Mouse (Mus musculus) adrenal gland, postnatal 25 days (tissue): ENCODE measurements around the gene Arid5b. TPM values are rescaled to one million over a fixed set of nuclear protein-coding genes. Genes with fewer than 3 reads are reported as not detected.
A peak's percentile ranks its signal among the peaks of the same experiment; 100 is the strongest.

Experiments
- DNase-seq: peaks from one replicate; pipeline ENCODE4 v3.0.0; 2021; ENCODE audit warnings: mixed read lengths
- total RNA-seq: library from RNA; stranded (reverse); gene quantifications from 2 replicates; pipeline ENCODE4 v1.2.3, GENCODE M21; 2021

Arid5b gene
- total RNA-seq, 1 experiment from 2014 or later = 37.2 TPM

DNA sequence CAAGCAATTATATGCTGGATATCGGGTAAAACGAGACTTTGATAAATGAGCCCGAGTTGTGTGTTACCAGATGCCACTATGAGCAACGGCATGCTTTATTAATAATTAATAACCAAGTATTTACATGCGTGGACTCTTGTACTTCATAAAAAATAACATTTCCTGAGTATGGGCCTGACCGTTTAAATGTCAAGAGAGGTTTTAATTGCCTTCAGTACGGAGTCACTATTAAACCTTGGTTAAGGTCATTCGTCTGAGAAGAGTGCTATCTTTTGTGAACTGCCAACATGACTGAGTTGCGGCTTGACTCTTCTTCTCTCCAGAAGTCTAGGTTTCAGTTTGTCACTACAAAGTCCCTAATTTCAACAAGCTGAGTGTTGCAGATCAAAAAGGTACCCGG, 8.8 kb downstream of the Arid5b start:
- no peak for DNase-seq

DNA sequence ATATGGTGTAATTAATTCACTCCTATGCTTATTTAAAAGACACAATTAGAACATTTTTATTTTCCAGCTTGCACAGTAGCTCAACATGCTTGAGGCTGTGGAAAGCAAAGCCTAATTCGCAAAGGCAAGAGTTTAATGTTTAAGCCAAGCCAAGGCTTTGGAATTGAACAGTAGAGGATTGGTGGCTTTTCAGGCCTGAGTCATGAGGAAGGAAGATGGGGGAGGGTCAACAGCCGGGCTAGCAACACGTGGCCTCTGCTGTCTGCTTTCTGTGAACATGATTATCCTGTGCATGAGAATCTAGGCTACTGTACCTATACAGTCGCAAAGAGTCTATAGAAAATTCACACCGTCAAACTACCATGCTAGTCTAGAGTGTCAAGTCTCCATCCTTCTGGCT, 9.9 kb downstream of the Arid5b start:
- no peak for DNase-seq

DNA sequence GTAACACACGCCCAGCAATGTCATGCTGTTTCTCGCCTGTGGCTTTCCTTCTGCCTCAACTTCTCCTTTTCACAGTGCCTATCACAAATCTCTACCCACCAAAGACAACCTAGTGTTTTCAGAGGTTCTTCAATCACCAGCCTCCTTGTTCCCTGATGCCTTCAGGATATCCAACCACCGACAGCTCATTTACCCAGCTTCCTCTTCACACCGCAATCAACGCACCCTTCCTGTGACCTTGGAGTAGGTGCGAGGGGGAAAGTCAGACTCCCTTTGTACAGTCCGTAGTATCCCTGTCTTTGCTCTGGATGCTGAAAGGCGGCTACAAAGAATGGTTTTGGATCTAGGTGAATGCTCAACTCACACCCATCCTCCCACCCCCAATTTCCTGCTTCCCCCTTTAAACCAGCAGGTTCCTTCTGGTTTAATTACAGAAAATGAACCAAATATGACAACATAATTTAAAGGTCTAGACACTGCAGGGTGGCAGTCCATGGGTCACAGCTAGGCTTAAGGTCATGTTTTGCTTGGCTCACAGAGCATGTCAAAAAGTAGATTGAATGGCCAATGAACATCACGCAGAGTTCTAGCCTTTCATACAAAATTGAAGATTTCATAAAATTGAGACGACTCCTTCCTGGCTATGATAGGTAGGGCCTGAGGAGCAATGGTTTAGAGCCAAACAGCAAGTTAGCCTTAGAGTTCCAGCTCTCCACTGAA, 14.4 kb downstream of the Arid5b start:
- no peak for DNase-seq

DNA sequence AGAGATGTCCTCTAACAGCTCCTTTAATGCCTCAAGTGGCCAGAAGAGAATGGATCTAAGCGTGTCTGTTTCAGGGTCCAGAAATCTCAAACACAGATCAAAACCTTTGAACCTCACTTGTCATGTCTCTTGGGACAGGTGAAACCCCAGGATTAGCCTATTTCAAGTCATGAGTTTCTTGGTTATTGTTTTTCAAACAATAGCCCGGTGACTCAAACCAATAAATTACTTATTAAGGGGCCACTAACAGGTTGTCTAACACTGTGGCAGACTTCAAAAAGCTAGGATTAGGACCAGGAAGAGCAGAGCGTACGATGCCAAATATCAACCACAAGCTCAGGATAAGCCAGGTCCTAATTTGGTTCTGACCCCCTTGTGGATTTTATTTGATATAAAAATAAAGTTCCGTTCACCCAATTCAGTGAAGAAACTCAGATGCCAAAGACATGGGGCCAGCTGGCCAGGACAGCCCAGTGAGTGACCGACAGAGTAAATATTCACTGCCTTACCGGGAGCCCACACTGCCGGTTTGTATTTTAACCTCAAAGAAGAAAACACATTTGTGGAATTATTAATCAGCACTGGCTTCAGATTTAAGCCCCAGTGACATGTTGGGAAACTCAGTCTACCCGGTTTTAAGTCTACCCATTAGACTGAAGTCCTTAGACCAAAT, 15.1 kb downstream of the Arid5b start:
- DNase-seq = no peak

DNA sequence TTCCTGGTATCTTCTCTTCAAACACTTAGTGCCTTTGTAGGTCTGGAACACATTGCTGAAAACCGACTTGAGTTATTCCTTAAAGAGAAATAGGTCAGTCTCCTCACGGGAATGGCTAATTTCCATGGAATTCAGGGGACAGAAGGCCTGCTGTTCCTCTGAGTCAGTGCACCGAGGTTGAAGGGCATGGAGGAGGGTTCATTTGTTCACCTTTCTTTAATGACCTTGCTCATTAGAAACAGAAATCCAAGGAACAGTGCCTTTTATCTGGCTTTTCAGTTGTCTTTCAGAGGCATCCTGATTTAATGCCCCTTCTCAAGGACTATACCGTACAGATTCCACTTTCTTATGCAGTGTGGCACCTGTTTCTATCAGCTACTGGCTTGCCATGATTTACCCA, 18.9 kb downstream of the Arid5b start:
- DNase-seq = no peak

DNA sequence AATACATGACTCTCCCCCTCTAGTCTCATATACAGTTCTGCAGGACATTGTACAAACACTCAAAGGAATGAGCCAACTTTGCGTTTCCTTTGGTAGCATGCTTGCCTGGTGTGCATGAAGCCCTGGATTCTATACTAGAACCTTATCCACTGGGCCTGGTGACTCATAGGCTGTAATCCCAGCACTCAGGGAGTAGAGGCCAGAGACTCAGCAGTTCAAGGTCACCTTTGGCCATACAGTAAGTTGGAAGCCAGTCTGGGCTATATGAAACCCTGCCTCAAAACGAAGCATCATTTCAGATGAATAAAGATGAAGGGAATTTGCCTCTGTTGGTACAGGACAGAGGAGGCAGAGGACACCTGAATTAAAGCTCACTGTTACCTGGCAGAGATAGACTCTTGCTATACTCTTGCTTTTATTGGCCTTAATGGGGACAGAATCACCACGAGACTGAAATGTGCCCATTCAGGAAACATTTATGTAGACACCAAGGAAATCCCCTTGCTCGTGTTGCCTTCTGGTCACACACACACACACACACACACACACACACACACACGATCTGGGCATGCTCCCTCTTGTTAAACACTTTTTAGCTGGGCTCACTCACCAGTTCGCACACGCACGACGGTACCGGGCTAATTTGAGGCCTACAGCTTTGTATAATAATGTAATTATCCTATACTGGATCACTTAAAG, 21.0 kb downstream of the Arid5b start:
- no peak for DNase-seq

DNA sequence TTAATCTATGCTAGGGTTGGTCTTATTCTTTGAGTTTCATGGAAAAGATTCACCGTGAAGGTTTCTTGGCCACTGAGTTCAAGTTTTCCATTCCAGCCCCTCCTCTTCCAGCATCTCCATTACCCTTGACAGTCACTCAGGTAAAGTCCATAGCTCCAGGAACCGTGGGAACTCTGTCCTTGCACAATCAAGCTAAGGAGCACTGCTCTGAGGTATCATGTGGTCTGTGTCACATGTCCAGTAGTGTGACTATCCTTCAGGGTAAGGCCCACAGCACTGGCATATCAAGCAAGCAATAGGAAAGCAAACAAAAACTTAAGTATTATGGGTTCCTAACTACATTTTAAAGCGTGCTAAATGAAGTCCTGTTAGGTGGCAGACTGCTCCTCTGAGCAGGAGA, 22.4 kb downstream of the Arid5b start:
- no peak for DNase-seq

DNA sequence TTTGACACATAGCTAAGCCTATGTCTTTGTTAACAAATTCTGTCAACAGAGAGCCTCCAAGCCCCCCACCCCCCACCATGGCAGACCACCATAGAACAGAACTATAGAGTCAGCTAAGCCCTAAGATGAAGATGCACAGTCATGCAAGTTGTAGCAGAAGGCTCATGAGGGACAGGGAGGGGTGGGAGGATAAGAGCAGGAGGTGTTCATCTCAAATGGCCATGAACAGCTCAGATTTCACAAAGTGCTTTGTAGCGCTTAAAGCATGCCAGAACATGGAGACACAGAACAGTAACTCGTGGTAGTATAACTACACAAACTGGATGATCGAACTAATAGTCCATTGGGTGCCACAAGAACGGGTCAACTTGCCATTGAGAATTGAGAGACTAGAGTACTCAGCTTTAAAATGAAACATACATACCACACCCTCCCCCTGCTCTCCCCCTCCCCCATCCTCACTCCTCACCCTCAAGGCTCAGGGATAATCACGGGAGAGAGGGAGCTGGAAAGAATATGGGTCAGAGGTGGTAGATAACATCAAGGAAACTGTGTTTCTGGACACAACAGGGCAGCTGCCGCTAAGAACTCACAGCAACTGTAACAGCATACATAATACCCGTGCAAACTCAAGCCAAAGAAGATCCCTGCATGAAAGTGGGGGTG, 25.0 kb downstream of the Arid5b start:
- no peak for DNase-seq

DNA sequence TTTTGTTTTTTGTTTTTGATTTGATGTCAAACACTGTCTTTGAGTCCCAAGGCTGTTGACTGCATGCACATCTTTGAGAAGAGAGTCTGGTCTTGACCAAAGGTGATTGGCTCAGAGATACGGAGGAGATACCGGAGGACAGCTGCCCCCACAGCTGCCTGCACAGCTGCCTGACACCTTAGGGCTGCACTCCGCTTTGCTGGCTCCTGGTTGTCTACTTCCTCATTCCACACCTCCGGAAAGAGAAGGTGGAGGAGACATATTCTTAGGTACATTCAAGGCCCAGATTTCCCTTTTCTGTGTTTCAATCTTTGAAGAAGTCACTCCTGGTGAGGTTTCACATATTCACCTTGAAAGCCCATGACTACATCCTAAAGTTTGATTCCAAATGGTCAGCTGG, 25.9 kb downstream of the Arid5b start:
- no peak for DNase-seq

DNA sequence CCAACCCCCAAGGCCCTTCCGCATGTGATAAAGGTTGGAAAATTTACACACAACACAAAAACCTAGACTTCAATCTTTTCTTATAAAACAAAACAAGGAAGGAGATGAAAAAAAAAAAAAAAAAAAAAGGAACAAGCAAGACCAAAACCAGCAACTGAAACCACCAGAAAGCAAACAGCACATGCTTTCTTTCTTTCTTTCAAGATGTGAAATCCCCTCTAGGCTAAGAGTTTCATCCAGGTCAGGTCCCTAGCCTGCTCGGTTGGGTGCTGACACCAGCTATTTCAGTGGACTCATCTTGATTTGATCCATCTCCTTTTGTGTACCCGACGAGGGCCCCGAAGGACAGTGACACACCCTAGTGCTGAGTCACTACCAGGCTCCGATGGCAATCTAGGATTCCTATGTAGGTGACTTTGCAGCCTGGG, 29.2 kb downstream of the Arid5b start:
- peak; percentile 37 for DNase-seq

DNA sequence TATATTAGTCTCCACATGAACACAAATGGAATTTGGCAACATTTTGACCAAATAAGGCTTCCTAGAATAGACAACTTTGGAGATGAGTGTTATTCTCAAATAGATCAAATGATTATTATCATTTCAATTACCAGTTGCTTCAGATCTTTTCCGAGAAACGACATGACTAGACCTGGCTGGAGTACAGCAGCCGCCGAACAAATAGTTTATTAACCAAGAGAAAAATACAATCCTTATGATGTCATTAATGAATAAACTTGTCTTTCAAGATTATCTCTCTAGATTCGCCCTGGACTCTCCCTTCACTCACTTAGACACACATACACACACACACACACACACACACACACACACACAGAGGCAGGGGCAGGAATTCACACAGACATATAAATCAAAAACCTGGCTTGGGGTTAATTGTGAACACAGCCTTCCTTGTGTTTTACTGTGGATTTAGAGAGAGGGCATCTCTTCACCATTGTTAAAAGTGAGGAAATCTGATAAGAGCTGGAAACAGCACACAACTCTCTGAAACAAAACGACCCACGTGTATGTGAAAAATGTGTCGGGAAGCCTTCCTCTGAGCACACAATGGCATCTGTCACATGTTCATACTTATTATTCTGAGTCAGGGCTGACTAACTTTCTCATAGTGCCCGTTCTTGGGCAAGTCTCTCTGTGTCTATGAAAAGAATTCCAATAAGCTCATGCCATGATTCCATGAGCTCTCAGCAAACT, 30.1 kb downstream of the Arid5b start:
- DNase-seq = no peak

DNA sequence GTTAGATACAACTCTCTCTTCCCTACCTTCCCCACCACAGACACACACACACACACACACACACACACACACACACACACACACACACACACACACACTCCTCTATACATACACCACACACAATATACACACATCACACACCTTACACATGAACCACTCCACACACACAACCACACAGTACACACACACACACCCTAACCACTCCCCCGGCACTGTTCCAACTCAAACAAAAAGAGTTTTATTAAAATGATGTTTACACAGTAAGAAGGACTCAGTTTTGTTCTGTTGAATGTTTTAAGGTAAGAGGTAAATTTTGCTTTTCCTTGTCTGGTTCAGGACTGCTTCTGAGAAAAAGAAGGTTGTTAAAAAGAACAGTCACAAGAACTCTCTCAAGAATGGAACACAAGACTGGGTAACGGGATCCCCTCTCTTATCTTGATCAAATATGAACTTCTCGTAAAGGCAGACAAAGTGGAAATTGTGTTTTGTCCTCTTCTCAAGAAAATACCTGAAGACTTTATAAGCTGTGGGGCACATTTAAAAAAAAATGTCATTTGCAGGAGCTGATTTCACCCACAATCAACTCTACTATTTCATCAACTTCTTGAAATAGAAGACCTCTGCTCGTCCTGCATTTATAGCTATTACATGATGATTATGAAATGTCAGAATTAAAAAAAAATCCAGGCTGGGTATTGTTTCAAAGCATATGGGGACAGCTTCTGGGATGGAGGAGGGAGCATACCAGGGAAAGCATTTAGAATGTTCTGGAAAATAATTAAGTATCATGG, 30.9 kb downstream of the Arid5b start:
- no peak for DNase-seq

DNA sequence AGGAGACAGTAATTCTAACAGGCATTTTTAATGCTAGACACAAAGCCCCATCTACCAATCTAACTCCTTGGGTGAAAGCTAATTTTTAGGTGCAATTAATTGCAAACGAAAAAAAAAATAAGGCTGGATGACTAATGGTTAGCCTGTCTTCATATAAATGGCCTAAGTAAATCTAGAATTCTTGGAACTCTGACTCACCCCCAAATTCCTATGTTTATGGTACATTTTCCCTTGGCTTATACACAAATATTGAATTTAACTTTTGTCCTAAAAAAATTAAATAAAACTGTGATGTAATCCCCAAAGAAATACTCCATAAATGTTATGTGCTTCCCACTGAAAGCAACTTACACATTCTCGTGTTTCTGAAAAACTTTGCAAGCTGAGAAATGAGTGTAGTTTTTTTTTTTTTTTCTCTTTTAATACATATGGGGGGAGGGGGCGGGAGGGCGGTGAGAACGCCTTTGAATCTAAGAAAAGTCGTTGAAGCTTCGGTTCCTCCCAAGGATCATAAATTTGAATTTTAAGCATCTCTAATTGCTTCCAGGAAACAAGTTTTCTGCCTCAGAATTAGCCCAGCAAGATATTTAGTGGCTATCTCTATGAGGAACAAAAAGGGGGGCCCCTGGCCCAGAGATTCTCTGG, 31.8 kb downstream of the Arid5b start:
- no peak for DNase-seq

DNA sequence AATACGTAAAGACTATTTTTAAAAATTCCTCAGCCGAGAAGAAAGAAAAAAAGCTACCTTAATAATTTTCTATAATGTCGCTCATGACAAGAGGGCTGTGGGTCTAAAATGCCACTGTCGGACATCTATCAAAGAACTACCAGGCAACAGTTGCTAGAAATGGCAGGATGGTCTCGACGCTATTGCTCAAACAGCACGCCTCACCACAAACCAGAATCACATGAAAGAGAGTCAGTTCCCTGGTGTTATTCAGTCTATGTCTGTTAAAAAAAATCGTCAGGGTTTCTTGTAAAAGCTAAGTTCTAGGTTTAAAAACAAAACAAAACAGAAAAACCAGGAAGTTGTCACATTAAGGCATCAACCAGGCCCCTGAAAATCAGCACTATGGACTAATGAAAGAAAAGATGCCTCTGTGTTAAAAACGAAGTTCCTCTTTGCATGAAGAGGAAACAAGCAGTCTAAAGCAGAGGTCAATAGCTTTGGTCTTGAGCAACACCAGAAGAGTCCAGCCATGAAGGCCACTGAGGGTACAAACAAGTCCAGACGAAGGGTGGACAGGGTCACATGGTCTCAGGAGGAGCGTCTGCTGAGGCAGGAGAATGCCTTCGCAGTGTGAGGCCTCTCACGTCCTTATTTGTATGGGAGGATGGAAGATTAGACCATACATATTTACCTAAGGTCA, 37.6 kb downstream of the Arid5b start:
- no peak for DNase-seq

DNA sequence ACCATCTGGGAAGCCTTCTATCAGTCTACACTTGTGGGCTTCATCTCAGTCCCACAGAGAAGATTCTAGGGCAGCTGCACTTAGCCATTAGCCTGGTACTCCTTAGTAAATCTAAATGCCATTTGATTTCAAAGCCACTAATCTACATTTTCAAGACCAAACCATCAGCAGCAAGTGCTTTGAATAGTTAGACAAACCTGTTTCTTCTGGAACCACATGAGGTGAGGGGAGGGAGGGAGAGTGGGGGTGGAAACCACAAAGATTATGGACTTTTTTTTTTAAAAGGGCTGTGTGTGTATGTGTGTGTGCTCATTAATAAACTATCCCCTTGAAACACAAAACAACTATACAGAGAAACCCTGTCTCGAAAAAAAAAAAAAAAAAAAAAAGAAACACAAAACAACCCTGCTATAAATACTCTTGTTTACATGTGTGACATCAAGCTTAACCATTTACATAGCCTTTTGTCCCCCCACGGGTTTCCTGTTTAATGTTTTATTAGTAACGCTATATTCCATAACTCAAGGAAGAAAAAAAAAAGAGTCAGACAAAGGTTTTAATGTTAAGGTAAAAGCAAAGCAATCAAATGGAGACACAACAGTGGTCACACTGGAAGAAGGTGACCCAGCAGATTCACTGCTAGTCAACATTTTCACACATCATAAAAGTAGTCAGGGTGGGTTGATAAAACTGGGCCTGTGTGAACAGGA, 38.3 kb downstream of the Arid5b start:
- DNase-seq = no peak

DNA sequence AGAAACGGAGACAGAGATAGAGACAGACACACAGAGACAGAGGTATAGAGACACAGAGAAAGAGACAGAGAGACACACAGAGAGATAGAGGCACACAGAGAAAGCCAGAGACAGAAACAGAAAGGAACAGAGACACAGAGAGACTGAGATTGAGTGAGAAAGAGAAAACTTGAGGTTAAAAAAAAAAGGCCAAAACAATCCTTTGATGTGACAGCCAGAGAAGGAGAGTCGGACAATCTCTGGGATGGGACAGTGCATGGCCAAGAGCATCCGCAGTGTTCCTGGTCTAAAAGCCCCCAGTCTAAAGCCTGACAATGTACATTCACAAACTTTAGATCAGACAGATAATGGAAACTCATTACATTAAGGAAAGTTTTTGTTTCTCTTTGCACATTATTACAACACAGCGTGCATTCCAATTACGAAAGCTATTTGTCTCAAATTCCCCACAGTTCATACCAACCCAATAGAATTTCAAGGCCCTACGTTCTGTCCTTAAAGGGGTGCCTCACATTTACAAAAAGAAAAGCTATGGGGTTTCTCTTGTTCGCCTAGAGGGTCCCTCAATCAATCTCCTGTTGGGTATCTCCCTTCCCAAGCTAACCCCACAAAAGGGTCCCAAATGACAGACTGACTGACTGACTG, 39.0 kb downstream of the Arid5b start:
- DNase-seq = no peak

DNA sequence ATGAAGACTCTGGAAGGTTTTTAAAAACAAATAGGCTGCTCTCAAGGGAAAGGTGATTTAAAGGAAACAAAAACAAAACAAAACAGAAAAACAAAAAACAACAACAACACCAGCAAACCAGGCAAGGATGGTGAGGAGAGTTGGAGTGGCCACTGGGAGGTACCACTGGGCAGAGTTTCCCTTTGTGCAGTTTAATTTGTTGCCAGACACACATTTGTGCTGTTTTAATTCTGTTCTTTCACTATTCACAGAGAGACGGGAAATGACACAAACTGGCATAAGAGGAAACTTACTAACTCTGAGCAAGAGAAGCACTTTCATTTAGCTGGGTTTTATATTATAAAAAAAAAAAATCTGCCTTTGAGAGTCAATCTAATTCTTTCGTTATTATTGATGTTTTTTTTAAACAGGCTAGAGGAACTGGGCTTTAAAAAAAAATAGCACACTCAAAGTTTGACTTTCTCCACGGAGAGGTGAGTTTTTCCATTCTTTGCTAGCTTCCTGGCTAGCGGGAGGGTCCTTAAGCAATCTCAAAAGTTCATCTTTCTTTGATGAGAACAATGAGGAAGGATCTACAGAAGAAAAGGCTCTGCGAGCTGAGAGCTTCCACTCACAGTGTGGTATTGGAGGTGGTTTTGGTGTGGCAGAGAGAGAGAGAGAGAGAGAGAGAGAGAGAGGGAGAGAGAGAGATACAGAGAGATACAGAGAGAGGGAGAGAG, 39.7 kb downstream of the Arid5b start:
- DNase-seq = no peak

DNA sequence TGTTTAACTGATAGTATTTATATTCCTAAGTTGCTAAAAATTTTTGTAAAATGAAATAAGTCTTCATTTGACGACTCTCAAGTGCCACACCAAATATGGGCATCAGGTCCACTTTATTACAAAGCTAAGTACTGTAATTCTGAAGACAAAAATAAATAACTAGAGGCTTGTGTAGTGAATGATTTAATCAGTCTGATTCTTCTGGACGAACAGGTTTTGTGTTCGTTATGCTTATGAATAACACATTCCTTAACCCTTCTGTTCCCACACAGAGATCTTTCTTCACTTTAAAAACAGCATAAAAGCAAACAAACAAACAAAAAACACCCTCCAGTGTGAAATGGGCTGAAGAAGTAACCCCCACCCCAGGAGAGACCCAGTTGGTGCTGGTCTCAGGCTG, 40.4 kb downstream of the Arid5b start:
- no peak for DNase-seq
